Mouse (Mus musculus) ES-E14 (cell line): ENCODE measurements around the gene Scn11a.

Experiments used
- CHD2 ChIP-seq: IDR thresholded peaks from 2 replicates; pipeline ENCODE4 v1.6.1; 2014; ENCODE audit warnings: mild to moderate bottlenecking, low read depth, low read length, inconsistent platforms
- MAFK ChIP-seq: IDR thresholded peaks from 2 replicates; pipeline ENCODE4 v1.6.1; 2014; ENCODE audit warnings: mild to moderate bottlenecking, low read depth, low read length, inconsistent platforms; ENCODE audit not compliant: insufficient read depth
- ZNF384 ChIP-seq: IDR thresholded peaks from 2 replicates; pipeline ENCODE4 v1.6.1; 2012; ENCODE audit warnings: low read depth, low read length, inconsistent platforms

- TF ChIP-seq ZNF384 (no peak), MAFK (no peak), CHD2 (no peak)
Observed at GRCm38 (mm10) chr9:119743312-119743711, 81.9 kb downstream of the Scn11a start.
